Mouse (Mus musculus) midbrain, embryonic 12.5 days (tissue): ENCODE measurements around the gene Rnf26. TPM values are rescaled to one million over a fixed set of nuclear protein-coding genes. Genes with fewer than 3 reads are reported as not detected.

Experiments used
- ATAC-seq: fragments of 200-750 bp; cut with Nextera tagmentation; 2 replicates; pipeline ENCODE4 v1.8.0; 2017; ENCODE audit warnings: low read depth, moderate TSS enrichment, moderate library complexity; ENCODE audit not compliant: low FRiP score
- H3K27ac ChIP-seq: fragments of 300-500 bp; sonication (generic); replicated peaks from 2 replicates; pipeline ENCODE4 v1.5.1; 2016; ENCODE audit warnings: mild to moderate bottlenecking
- H3K27me3 ChIP-seq: fragments of 300-500 bp; sonication (generic); 2 replicates; pipeline ENCODE4 v1.6.1; 2016; ENCODE audit warnings: mild to moderate bottlenecking
- H3K36me3 ChIP-seq: fragments of 300-500 bp; sonication (generic); 2 replicates; pipeline ENCODE4 v1.6.1; 2016
- H3K4me1 ChIP-seq: fragments of 300-500 bp; sonication (generic); 2 replicates; pipeline ENCODE4 v1.6.1; 2016
- H3K4me2 ChIP-seq: fragments of 300-500 bp; sonication (generic); replicated peaks from 2 replicates; pipeline ENCODE4 v1.6.1; 2016; ENCODE audit warnings: mild to moderate bottlenecking, moderate library complexity
- H3K4me3 ChIP-seq: fragments of 300-500 bp; sonication (generic); 2 replicates; pipeline ENCODE4 v1.5.1; 2016; ENCODE audit warnings: mild to moderate bottlenecking
- H3K9ac ChIP-seq: fragments of 300-500 bp; sonication (generic); replicated peaks from 2 replicates; pipeline ENCODE4 v1.6.1; 2016; ENCODE audit warnings: mild to moderate bottlenecking, moderate library complexity
- H3K9me3 ChIP-seq: fragments of 300-500 bp; sonication (generic); 2 replicates; pipeline ENCODE4 v1.6.1; 2016; ENCODE audit warnings: mild to moderate bottlenecking
- WGBS: fragments of 180-500 bp; shearing (Covaris S2); methylation state at CpG from one replicate; pipeline ENCODE4 v1.1.7; 2016; 5-methylcytosine and 5-hydroxymethylcytosine counted together
- polyA plus RNA-seq: library from polyadenylated mRNA; unstranded; fragments of >200 nt; fragmentation: Nextera tagmentation; extraction: Ambion mirVana; gene quantifications from 2 replicates; pipeline ENCODE4 v1.2.1, GENCODE M21; 2016

Rnf26 gene
- polyA plus RNA-seq, 1 experiment from 2014 or later, result 64.2 TPM

DNA sequence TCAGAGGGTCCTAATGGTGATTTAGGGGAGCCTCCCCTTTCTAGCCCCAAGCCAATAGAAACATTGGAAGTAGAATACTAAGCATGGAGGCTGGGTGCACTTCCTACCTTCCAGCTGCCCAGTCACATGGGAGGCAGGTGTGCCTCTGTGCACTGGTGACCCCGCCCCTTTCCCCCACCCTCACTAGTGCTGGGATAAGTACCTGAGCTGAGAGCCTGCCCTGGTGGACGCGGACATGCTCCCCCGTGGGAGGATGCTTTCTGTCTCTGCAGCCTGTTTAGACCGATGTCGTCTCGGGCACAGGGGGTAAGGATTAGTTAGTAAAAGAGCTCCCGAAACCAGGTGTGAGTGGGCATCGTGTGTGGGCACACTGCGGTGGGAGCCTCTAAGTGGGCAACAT, 26.4 kb downstream of the Rnf26 start:
- Histone ChIP-seq H3K4me2 (no peak overlapping the region), H3K27ac (no peak overlapping the region), H3K9me3 (no peaks in the 10 kb centered on the region), H3K36me3 (no peaks in the 10 kb centered on the region), H3K27me3 (peaks cover 68% of the 10 kb centered on the region), H3K4me1 (peaks cover 35% of the 10 kb centered on the region), H3K4me3 (no peak overlapping the region), H3K9ac (no peak overlapping the region)
- WGBS, result 53% methylated on average over 10 of the region's 10 CpGs
- ATAC-seq, result no peak

- Histone ChIP-seq H3K9me3 (no peaks in the 10 kb centered on the region), H3K4me1 (peaks cover 43% of the 10 kb centered on the region), H3K9ac (no peak overlapping the region), H3K4me3 (peak overlapping the region; percentile 60; the same call in 1 of the 2 replicates), H3K27me3 (peaks cover 73% of the 10 kb centered on the region), H3K27ac (no peak overlapping the region), H3K4me2 (peak overlapping the region; percentile 98), H3K36me3 (no peaks in the 10 kb centered on the region)
- ATAC-seq, result no peak
- 71% methylated on average over 15 of the region's 15 CpGs for WGBS
Observed at GRCm38 (mm10) chr9:44085741-44086665, 27.3 kb downstream of the Rnf26 start.

GRCm38 (mm10) chr9:44085276-44085675, 28.0 kb downstream of the Rnf26 start:
- H3K9ac ChIP-seq, result peak overlapping the region; percentile 72
- WGBS, result 2% methylated on average over 10 of the region's 10 CpGs
- no peaks in the 10 kb centered on the region for H3K9me3 ChIP-seq
- ATAC-seq, result no peak
- H3K27ac ChIP-seq, result no peak overlapping the region
- peak overlapping the region; percentile 60 for H3K4me3 ChIP-seq
- H3K4me2 ChIP-seq, result peak overlapping the region; percentile 98
- peaks cover 80% of the 10 kb centered on the region for H3K27me3 ChIP-seq
- no peaks in the 10 kb centered on the region for H3K36me3 ChIP-seq
- peaks cover 45% of the 10 kb centered on the region for H3K4me1 ChIP-seq

- under 1% methylated on average over 62 of the region's 62 CpGs for WGBS
- H3K27ac ChIP-seq, result no peak overlapping the region
- H3K4me3 ChIP-seq, result peak overlapping the region; percentile 60
- H3K9ac ChIP-seq, result peak overlapping the region; percentile 72
- H3K4me2 ChIP-seq, result peak overlapping the region; percentile 98
- no peaks in the 10 kb centered on the region for H3K9me3 ChIP-seq
- peaks cover 45% of the 10 kb centered on the region for H3K4me1 ChIP-seq
- H3K27me3 ChIP-seq, result peaks cover 82% of the 10 kb centered on the region
- peak; percentile 83 for ATAC-seq
- H3K36me3 ChIP-seq, result no peaks in the 10 kb centered on the region
Observed at GRCm38 (mm10) chr9:44084659-44085229, 28.6 kb downstream of the Rnf26 start.

DNA sequence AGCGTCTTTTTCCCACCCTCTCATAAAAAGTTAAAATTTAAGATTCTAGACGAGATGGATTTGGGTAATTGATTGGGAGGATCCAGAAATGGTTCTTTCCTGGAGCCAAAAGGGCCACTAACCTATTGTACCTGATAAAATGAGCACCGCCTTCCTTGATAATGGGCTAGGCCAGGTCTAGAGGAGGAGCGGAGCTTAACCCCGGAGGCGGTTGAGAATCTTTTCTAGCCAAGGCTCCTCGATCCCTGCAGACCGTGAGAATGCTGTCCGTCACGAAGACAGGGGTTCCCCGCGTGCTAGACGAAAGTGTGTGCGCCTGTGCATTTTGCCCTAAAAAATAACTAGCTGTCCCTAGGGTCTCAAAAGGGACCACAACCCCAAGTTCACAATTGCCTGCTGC, 29.1 kb downstream of the Rnf26 start:
- WGBS, result 1% methylated on average over 14 of the region's 14 CpGs
- Histone ChIP-seq H3K36me3 (no peaks in the 10 kb centered on the region), H3K27ac (no peak overlapping the region), H3K9ac (peak overlapping the region; percentile 72; the same call in 1 of the 2 replicates), H3K27me3 (peaks cover 85% of the 10 kb centered on the region), H3K9me3 (no peaks in the 10 kb centered on the region), H3K4me3 (peak overlapping the region; percentile 60), H3K4me2 (peak overlapping the region; percentile 98), H3K4me1 (peaks cover 48% of the 10 kb centered on the region)
- ATAC-seq, result peak; percentile 20; the same call in 1 of the 2 replicates

DNA sequence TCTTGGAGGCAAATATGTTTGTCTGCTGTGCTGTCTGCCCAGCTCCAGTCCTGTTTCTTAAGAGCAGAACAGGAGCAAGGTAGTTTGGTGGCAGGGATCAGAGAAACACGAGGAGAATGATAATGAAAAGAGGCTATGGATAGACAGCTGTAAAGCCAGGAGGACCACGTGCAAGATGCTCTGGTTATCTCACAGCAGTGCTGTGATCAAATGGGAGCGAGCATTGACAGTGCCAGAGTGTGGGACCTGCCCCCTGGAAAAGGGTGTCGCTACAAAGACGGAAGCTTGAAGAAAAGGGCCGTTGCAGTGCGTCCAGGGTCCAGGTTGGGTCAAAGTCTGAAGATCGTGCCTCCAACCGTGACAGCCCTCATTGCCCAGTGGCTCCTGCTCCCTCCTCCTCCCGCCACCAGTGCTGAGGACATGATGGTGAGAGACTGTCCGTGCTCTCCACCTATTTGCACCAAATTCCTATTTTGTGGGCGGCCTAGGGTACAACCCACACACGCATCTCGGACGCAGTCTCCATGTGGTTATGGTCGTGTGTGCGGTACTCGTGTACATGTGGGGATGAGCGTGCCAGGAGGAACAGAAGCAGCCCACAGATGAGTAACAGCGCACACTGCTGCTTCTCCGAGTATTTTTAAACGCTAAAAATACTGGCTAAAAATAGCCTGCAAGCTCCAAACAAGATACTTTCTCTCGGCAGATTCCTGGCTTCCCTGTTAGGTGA, 29.8 kb downstream of the Rnf26 start:
- Histone ChIP-seq H3K4me3 (peak overlapping the region; percentile 60), H3K27me3 (peaks cover 87% of the 10 kb centered on the region), H3K4me2 (peak overlapping the region; percentile 98), H3K27ac (no peak overlapping the region), H3K36me3 (no peaks in the 10 kb centered on the region), H3K9ac (0 out of 2 replicates have a peak overlapping the region, but pooled peaks have one; percentile 11), H3K9me3 (no peaks in the 10 kb centered on the region), H3K4me1 (peaks cover 55% of the 10 kb centered on the region)
- WGBS, result 8% methylated on average over 23 of the region's 23 CpGs
- no peak for ATAC-seq

- ATAC-seq, result no peak
- Histone ChIP-seq H3K9me3 (no peaks in the 10 kb centered on the region), H3K27me3 (peaks cover 82% of the 10 kb centered on the region), H3K36me3 (no peaks in the 10 kb centered on the region), H3K27ac (no peak overlapping the region), H3K4me1 (peaks cover 48% of the 10 kb centered on the region), H3K4me3 (no peak overlapping the region), H3K4me2 (no peak overlapping the region), H3K9ac (no peak overlapping the region)
- 95% methylated on average over 5 of the region's 5 CpGs for WGBS
Observed at GRCm38 (mm10) chr9:44082266-44082665, 31.1 kb downstream of the Rnf26 start.

DNA sequence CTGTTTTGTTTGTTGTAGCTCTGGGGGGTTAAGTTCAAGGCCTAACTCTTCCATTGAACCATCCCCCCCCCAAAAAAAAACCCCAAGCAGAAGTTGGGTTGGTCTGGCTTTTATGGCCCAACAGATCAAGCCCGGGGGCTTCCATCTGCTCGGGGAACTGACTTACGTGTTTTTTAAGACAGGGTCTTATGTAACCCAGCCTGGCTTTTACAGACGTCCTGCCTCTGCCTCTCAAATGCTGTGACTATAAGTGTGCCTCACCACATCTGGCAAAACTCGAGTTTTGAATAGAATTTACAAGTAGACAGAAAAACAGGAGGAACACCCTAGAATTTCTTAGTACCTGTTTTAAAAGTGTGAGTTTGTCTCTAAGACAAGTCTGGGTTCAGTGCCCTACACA, 31.7 kb downstream of the Rnf26 start:
- Histone ChIP-seq H3K27ac (no peak overlapping the region), H3K9me3 (no peaks in the 10 kb centered on the region), H3K4me1 (peaks cover 50% of the 10 kb centered on the region), H3K9ac (no peak overlapping the region), H3K4me2 (no peak overlapping the region), H3K4me3 (no peak overlapping the region), H3K36me3 (no peaks in the 10 kb centered on the region), H3K27me3 (peaks cover 75% of the 10 kb centered on the region)
- ATAC-seq, result no peak
- 71% methylated on average over 5 of the region's 5 CpGs for WGBS

- no peak for ATAC-seq
- Histone ChIP-seq H3K27ac (no peak overlapping the region), H3K36me3 (no peaks in the 10 kb centered on the region), H3K9ac (no peak overlapping the region), H3K4me3 (no peak overlapping the region), H3K4me1 (peaks cover 47% of the 10 kb centered on the region), H3K4me2 (no peak overlapping the region), H3K27me3 (peaks cover 74% of the 10 kb centered on the region), H3K9me3 (no peaks in the 10 kb centered on the region)
- 90% methylated on average over 5 of the region's 5 CpGs for WGBS
Observed at GRCm38 (mm10) chr9:44080953-44081352, 32.4 kb downstream of the Rnf26 start.

DNA sequence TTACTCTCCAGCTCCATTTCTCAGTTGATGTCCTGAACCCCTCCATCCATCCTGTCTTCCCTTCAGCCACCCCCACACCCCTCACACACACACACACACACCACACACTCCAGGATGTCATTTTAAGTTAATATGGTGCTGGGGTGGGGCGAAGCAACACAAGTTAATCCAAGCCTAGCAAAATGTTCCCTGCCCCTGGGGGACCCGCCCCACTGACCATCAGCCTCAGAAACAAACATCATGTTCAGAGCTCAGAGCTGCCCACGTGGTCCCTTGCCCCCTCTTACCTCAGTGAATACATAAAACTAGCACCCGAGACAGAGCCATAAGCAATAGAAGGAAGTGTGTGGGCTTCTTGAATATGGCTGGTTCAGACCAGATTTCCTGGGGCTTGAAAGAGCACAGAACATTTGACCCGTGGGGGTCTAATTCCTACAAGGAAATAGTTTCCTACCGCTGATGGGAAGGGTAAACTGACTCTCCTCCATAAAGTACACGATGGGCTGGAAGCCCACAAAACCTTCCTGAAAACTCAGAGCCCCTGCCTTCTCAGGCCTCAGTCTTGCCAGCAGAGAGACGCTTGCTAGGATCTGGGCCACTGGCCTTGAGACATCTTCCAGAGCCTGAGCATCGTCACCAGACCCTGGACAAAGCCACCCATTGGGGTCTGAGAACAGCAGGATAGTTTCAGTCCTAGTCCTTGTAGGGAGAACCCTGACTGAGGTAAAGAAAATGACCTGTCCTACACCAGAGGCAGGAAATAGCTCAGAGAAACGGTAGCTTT, 33.1 kb downstream of the Rnf26 start:
- Histone ChIP-seq H3K27ac (no peak overlapping the region), H3K9me3 (no peaks in the 10 kb centered on the region), H3K4me3 (no peak overlapping the region), H3K4me2 (no peak overlapping the region), H3K27me3 (peaks cover 67% of the 10 kb centered on the region), H3K9ac (no peak overlapping the region), H3K36me3 (no peaks in the 10 kb centered on the region), H3K4me1 (peaks cover 40% of the 10 kb centered on the region)
- ATAC-seq, result no peak
- WGBS, result 78% methylated on average over 10 of the region's 10 CpGs
